Mouse (Mus musculus): ENCODE results near the gene Mpst. TPM values are rescaled to one million over a fixed set of nuclear protein-coding genes. Genes with fewer than 3 reads are reported as not detected.

Gene Mpst
- total and polyA plus RNA-seq, 3 experiments, result 38.6 to 86.7 TPM; not detected in 1

DNA sequence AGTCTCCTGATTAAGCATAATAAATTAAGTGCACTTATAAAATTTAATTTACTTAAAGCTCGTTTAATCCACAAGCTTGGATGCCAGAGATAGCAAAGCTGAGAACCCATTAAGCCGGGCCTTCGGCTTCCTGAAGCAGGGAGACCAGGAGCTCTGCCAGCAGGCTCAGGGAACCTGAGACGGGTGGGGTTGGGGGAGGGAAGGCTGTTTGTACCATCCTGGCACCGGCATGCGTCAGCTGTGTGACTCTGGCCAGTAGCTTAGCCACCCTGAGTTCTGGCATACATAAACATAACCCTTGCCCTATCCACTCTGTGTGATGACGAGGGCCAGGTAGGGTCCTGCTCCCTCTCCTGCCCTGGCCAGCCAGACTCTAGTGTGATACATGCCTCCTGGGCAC, 49.8 kb downstream of the Mpst start:
- Histone ChIP-seq H3K36me3 (ENCODE audit: control insufficient read depth in 1 of 2, insufficient read depth in 2 of 2, low read length in 2 of 2) (no peaks in the 10 kb centered on the region), H3K4me1 (ENCODE audit: control insufficient read depth in 1 of 2, insufficient read depth in 2 of 2, low read length in 2 of 2) (peaks cover 0 to 8% of the 10 kb centered on the region in 2 experiments; a peak in 1 of 4 replicates), H3K4me3 (ENCODE audit: control insufficient read depth in 1 of 2, insufficient read depth in 1 of 2, low read depth in 2 of 2, low read length in 2 of 2) (no peak overlapping the region), H3K79me2 (ENCODE audit: control insufficient read depth, insufficient read depth, low read length, poor library complexity) (no peaks in the 10 kb centered on the region), H3K27me3 (ENCODE audit: control insufficient read depth in 1 of 2, insufficient read depth in 2 of 2, low read length in 2 of 2) (no peaks in the 10 kb centered on the region), H3K27ac (ENCODE audit: control insufficient read depth, low read depth, low read length) (no peak overlapping the region), H3K9me3 (replicated peaks; ENCODE audit: insufficient read depth, low read length) (no peaks in the 10 kb centered on the region), H3K9ac (ENCODE audit: control insufficient read depth, low read depth, low read length, poor library complexity, severe bottlenecking) (no peak overlapping the region)
- no peak for DNase-seq (ENCODE audit: low read depth, low spot score)
- TF ChIP-seq POLR2A (IDR thresholded peaks at IDR 0.05; ENCODE audit: control insufficient read depth in 1 of 2, insufficient read depth in 1 of 2, low read depth in 1 of 2, low read length in 2 of 2, poor library complexity in 1 of 2) (no peak), USF1 (IDR thresholded peaks at IDR 0.05; ENCODE audit: low read depth, low read length) (no peak)

DNA sequence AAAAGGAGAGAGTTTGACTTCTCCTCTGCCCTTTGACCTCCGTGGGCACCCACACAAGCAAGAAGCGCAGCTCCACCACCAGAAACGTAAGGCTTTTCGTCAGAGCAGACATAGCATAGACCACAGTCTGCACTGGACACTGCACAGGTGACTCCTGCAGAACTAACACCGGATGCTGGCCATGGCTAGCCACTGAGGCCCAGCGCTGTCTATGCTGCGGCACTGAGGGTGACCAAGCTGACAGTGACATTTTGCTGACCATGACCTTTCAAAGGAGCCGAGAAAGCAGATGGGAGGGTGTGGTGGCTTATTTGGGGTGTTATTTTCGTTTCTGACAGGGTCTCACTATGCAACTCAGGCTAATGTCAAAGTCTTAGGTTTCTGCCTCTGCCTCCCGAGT, 51.0 kb downstream of the Mpst start:
- H3K4me1 ChIP-seq (ENCODE audit: control insufficient read depth in 1 of 2, insufficient read depth in 2 of 2, low read length in 2 of 2), result peaks cover 0 to 8% of the 10 kb centered on the region in 2 experiments; a peak in 1 of 4 replicates
- H3K9ac ChIP-seq (ENCODE audit: control insufficient read depth, low read depth, low read length, poor library complexity, severe bottlenecking), result no peak overlapping the region
- H3K4me3 ChIP-seq (ENCODE audit: control insufficient read depth in 1 of 2, insufficient read depth in 1 of 2, low read depth in 2 of 2, low read length in 2 of 2), result no peak overlapping the region
- no peaks in the 10 kb centered on the region for H3K27me3 ChIP-seq (ENCODE audit: control insufficient read depth in 1 of 2, insufficient read depth in 2 of 2, low read length in 2 of 2)
- H3K36me3 ChIP-seq (ENCODE audit: control insufficient read depth in 1 of 2, insufficient read depth in 2 of 2, low read length in 2 of 2), result no peaks in the 10 kb centered on the region
- H3K79me2 ChIP-seq (ENCODE audit: control insufficient read depth, insufficient read depth, low read length, poor library complexity), result no peaks in the 10 kb centered on the region
- no peak overlapping the region for H3K27ac ChIP-seq (ENCODE audit: control insufficient read depth, low read depth, low read length)
- no peaks in the 10 kb centered on the region for H3K9me3 ChIP-seq (replicated peaks; ENCODE audit: insufficient read depth, low read length)
- no peak for DNase-seq (ENCODE audit: low read depth, low spot score)
- no peak for TF ChIP-seq SIN3A (IDR thresholded peaks at IDR 0.05; ENCODE audit: low read length)
- TF ChIP-seq MYB (IDR thresholded peaks at IDR 0.05; ENCODE audit: low read depth, low read length), result no peak
- no peak for TF ChIP-seq ETS1 (IDR thresholded peaks at IDR 0.05; ENCODE audit: low read depth, low read length)
- TF ChIP-seq POLR2A (IDR thresholded peaks at IDR 0.05; ENCODE audit: control insufficient read depth in 1 of 2, insufficient read depth in 1 of 2, low read depth in 1 of 2, low read length in 2 of 2, poor library complexity in 1 of 2), result no peak
- no peak for TF ChIP-seq TBP (IDR thresholded peaks at IDR 0.05; ENCODE audit: low read depth, low read length)
- no peak for TF ChIP-seq RAD21 (IDR thresholded peaks at IDR 0.05; ENCODE audit: low read depth, low read length)
- no peak for TF ChIP-seq GABPA (IDR thresholded peaks at IDR 0.05; ENCODE audit: low read depth, low read length)
- no peak for TF ChIP-seq NELFE (IDR thresholded peaks at IDR 0.05; ENCODE audit: low read depth, low read length)
- TF ChIP-seq EP300 (IDR thresholded peaks at IDR 0.05; ENCODE audit: low read depth in 1 of 2, low read length in 2 of 2), result no peak
- TF ChIP-seq SMC3 (IDR thresholded peaks at IDR 0.05; ENCODE audit: low read depth, low read length), result no peak
- no peak for TF ChIP-seq JUND (IDR thresholded peaks at IDR 0.05; ENCODE audit: low read depth, low read length)
- no peak for TF ChIP-seq MAZ (IDR thresholded peaks at IDR 0.05; ENCODE audit: low read depth, low read length)
- TF ChIP-seq CTCF (IDR thresholded peaks at IDR 0.05 in 2 of 3, conservative IDR thresholded peaks at IDR 0.05 in 1 of 3; ENCODE audit: control insufficient read depth in 1 of 3, insufficient read depth in 1 of 3, low read depth in 2 of 3, low read length in 3 of 3, poor library complexity in 1 of 3, severe bottlenecking in 1 of 3), result no peak
- TF ChIP-seq NRF1 (IDR thresholded peaks at IDR 0.05; ENCODE audit: insufficient read depth, low read depth, low read length, poor library complexity, severe bottlenecking), result no peak
- TF ChIP-seq USF1 (IDR thresholded peaks at IDR 0.05; ENCODE audit: low read depth, low read length), result no peak
- no peak for TF ChIP-seq MAX (IDR thresholded peaks at IDR 0.05; ENCODE audit: low read length)
- TF ChIP-seq MYC (IDR thresholded peaks at IDR 0.05; ENCODE audit: low read depth, low read length), result no peak
